Mouse (Mus musculus): ENCODE data around the gene Lrrn4. TPM values are rescaled to one million over a fixed set of nuclear protein-coding genes. Genes with fewer than 3 reads are reported as not detected.

Gene Lrrn4
- polyA plus RNA-seq (2015; fragmentation: Nextera tagmentation; extraction: Ambion mirVana) = 0.22 and 0.32 TPM in 2 replicates

- 0 out of 2 replicates have a peak, but pooled peaks have one; percentile 15 for ATAC-seq (ENCODE audit: insufficient number of reproducible peaks, insufficient read depth, low FRiP score, low TSS enrichment, low read depth)
- H3K4me1 ChIP-seq = peaks cover 25% of the 10 kb centered on the region
- peaks cover 54% of the 10 kb centered on the region for H3K27me3 ChIP-seq
- no peaks in the 10 kb centered on the region for H3K36me3 ChIP-seq
- 5% methylated on average over 12 of the region's 12 CpGs for WGBS
- peak within 1 kb of the TSS; percentile 99 for H3K4me2 ChIP-seq
- peak within 1 kb of the TSS; percentile 66 for H3K9ac ChIP-seq
- no peak within 1 kb of the TSS for H3K27ac ChIP-seq
- H3K4me3 ChIP-seq = peak within 1 kb of the TSS; percentile 56
- no peaks in the 10 kb centered on the region for H3K9me3 ChIP-seq
Observed at GRCm38 (mm10) chr2:132880844-132881645, at the start of gene Lrrn4. Gene Lrrn4, minus strand, starts transcription at chr2:132880891.

GRCm38 (mm10) chr2:132928999-132929398 lies 48.3 kb upstream of the Lrrn4 start:
- H3K9me3 ChIP-seq = no peaks in the 10 kb centered on the region
- no peak overlapping the region for H3K4me2 ChIP-seq

GRCm38 (mm10) chr2:132927871-132928270 lies 47.2 kb upstream of the Lrrn4 start:
- no peak overlapping the region for H3K4me2 ChIP-seq
- WGBS = 43% methylated on average over 2 of the region's 2 CpGs
- H3K9ac ChIP-seq = no peak overlapping the region
- no peak for ATAC-seq (ENCODE audit: insufficient number of reproducible peaks, insufficient read depth, low FRiP score, low TSS enrichment, low read depth)
- no peaks in the 10 kb centered on the region for H3K4me1 ChIP-seq
- H3K27me3 ChIP-seq = no peaks in the 10 kb centered on the region
- no peaks in the 10 kb centered on the region for H3K36me3 ChIP-seq
- no peak overlapping the region for H3K27ac ChIP-seq
- no peaks in the 10 kb centered on the region for H3K9me3 ChIP-seq
- H3K4me3 ChIP-seq = no peak overlapping the region

More at GRCm38 (mm10) chr2:132928999-132929398, 48.3 kb upstream of the Lrrn4 start:
- Histone ChIP-seq H3K4me1 (no peaks in the 10 kb centered on the region), H3K36me3 (no peaks in the 10 kb centered on the region), H3K27me3 (no peaks in the 10 kb centered on the region), H3K4me3 (no peak overlapping the region), H3K9ac (no peak overlapping the region), H3K27ac (no peak overlapping the region)
- no peak for ATAC-seq (ENCODE audit: insufficient number of reproducible peaks, insufficient read depth, low FRiP score, low TSS enrichment, low read depth)
- WGBS = 90% methylated on average over 2 of the region's 2 CpGs

- WGBS = 79% methylated on average over 2 of the region's 2 CpGs
- Histone ChIP-seq H3K4me1 (no peaks in the 10 kb centered on the region), H3K4me3 (no peak overlapping the region), H3K27me3 (no peaks in the 10 kb centered on the region), H3K27ac (no peak overlapping the region), H3K36me3 (no peaks in the 10 kb centered on the region), H3K9me3 (no peaks in the 10 kb centered on the region), H3K9ac (no peak overlapping the region), H3K4me2 (no peak overlapping the region)
- ATAC-seq (ENCODE audit: insufficient number of reproducible peaks, insufficient read depth, low FRiP score, low TSS enrichment, low read depth) = no peak
Observed at GRCm38 (mm10) chr2:132927298-132927697, 46.6 kb upstream of the Lrrn4 start.

- no peaks in the 10 kb centered on the region for H3K36me3 ChIP-seq
- no peaks in the 10 kb centered on the region for H3K27me3 ChIP-seq
- H3K4me2 ChIP-seq = no peak overlapping the region
- H3K27ac ChIP-seq = no peak overlapping the region
- ATAC-seq (ENCODE audit: insufficient number of reproducible peaks, insufficient read depth, low FRiP score, low TSS enrichment, low read depth) = no peak
- no peaks in the 10 kb centered on the region for H3K4me1 ChIP-seq
- 38% methylated on average over 8 of the region's 8 CpGs for WGBS
- H3K4me3 ChIP-seq = no peak overlapping the region
- no peaks in the 10 kb centered on the region for H3K9me3 ChIP-seq
- no peak overlapping the region for H3K9ac ChIP-seq
Observed at GRCm38 (mm10) chr2:132923290-132924085, 42.8 kb upstream of the Lrrn4 start.

GRCm38 (mm10) chr2:132922076-132922873 lies 41.6 kb upstream of the Lrrn4 start:
- H3K4me1 ChIP-seq = no peaks in the 10 kb centered on the region
- H3K27me3 ChIP-seq = no peaks in the 10 kb centered on the region
- no peak overlapping the region for H3K9ac ChIP-seq
- no peak for ATAC-seq (ENCODE audit: insufficient number of reproducible peaks, insufficient read depth, low FRiP score, low TSS enrichment, low read depth)
- no peak overlapping the region for H3K27ac ChIP-seq
- 73% methylated on average over 9 of the region's 9 CpGs for WGBS
- no peaks in the 10 kb centered on the region for H3K9me3 ChIP-seq
- no peak overlapping the region for H3K4me3 ChIP-seq
- no peak overlapping the region for H3K4me2 ChIP-seq
- H3K36me3 ChIP-seq = no peaks in the 10 kb centered on the region

- H3K36me3 ChIP-seq = no peaks in the 10 kb centered on the region
- no peak overlapping the region for H3K4me2 ChIP-seq
- no peak overlapping the region for H3K9ac ChIP-seq
- 82% methylated on average over 1 of the region's 1 CpGs for WGBS
- no peak overlapping the region for H3K27ac ChIP-seq
- H3K9me3 ChIP-seq = no peaks in the 10 kb centered on the region
- no peak for ATAC-seq (ENCODE audit: insufficient number of reproducible peaks, insufficient read depth, low FRiP score, low TSS enrichment, low read depth)
- no peak overlapping the region for H3K4me3 ChIP-seq
- no peaks in the 10 kb centered on the region for H3K27me3 ChIP-seq
- H3K4me1 ChIP-seq = no peaks in the 10 kb centered on the region
Observed at GRCm38 (mm10) chr2:132914785-132915184, 34.1 kb upstream of the Lrrn4 start.

- ATAC-seq (ENCODE audit: insufficient number of reproducible peaks, insufficient read depth, low FRiP score, low TSS enrichment, low read depth) = no peak
- no peak overlapping the region for H3K4me2 ChIP-seq
- H3K27ac ChIP-seq = no peak overlapping the region
- WGBS = 35% methylated on average over 8 of the region's 8 CpGs
- no peaks in the 10 kb centered on the region for H3K36me3 ChIP-seq
- 0 out of 2 replicates have a peak, but pooled peaks cover 2% of the 10 kb centered on the region for H3K27me3 ChIP-seq
- H3K9me3 ChIP-seq = no peaks in the 10 kb centered on the region
- H3K9ac ChIP-seq = no peak overlapping the region
- no peaks in the 10 kb centered on the region for H3K4me1 ChIP-seq
- H3K4me3 ChIP-seq = no peak overlapping the region
Observed at GRCm38 (mm10) chr2:132906763-132907162, 26.1 kb upstream of the Lrrn4 start.

GRCm38 (mm10) chr2:132904961-132905360 lies 24.3 kb upstream of the Lrrn4 start:
- 62% methylated on average over 2 of the region's 2 CpGs for WGBS
- 0 out of 2 replicates have a peak, but pooled peaks cover 2% of the 10 kb centered on the region for H3K27me3 ChIP-seq
- no peak overlapping the region for H3K27ac ChIP-seq
- no peaks in the 10 kb centered on the region for H3K9me3 ChIP-seq
- no peak overlapping the region for H3K4me3 ChIP-seq
- H3K9ac ChIP-seq = no peak overlapping the region
- no peaks in the 10 kb centered on the region for H3K36me3 ChIP-seq
- no peak overlapping the region for H3K4me2 ChIP-seq
- no peaks in the 10 kb centered on the region for H3K4me1 ChIP-seq
- ATAC-seq (ENCODE audit: insufficient number of reproducible peaks, insufficient read depth, low FRiP score, low TSS enrichment, low read depth) = no peak

GRCm38 (mm10) chr2:132903498-132903897 lies 22.8 kb upstream of the Lrrn4 start:
- ATAC-seq (ENCODE audit: insufficient number of reproducible peaks, insufficient read depth, low FRiP score, low TSS enrichment, low read depth) = 0 out of 2 replicates have a peak, but pooled peaks have one; percentile 43
- Histone ChIP-seq H3K36me3 (no peaks in the 10 kb centered on the region), H3K4me2 (no peak overlapping the region), H3K9me3 (no peaks in the 10 kb centered on the region), H3K27ac (no peak overlapping the region), H3K4me1 (no peaks in the 10 kb centered on the region), H3K9ac (no peak overlapping the region), H3K4me3 (no peak overlapping the region), H3K27me3 (0 out of 2 replicates have a peak, but pooled peaks cover 2% of the 10 kb centered on the region)
- WGBS = 38% methylated on average over 3 of the region's 3 CpGs

GRCm38 (mm10) chr2:132902056-132902455 lies 21.4 kb upstream of the Lrrn4 start:
- H3K4me1 ChIP-seq = no peaks in the 10 kb centered on the region
- no peaks in the 10 kb centered on the region for H3K27me3 ChIP-seq
- H3K4me3 ChIP-seq = no peak overlapping the region
- H3K36me3 ChIP-seq = no peaks in the 10 kb centered on the region
- ATAC-seq (ENCODE audit: insufficient number of reproducible peaks, insufficient read depth, low FRiP score, low TSS enrichment, low read depth) = no peak
- no peak overlapping the region for H3K27ac ChIP-seq
- H3K9ac ChIP-seq = no peak overlapping the region
- WGBS = 81% methylated on average over 3 of the region's 4 CpGs
- H3K9me3 ChIP-seq = no peaks in the 10 kb centered on the region
- H3K4me2 ChIP-seq = no peak overlapping the region
